Mouse (Mus musculus) cerebellum, adult 11-12 months (tissue): ENCODE results near the gene Ccnc.
"Not testable (repeated sequence)": the region's sequence is repeated elsewhere in the genome, so short reads cannot be mapped to it uniquely, and the experiment has no call there.

Source experiments
- DNase-seq: peaks from one replicate; pipeline ENCODE4 v3.0.0; 2022

The Ccnc gene

DNA sequence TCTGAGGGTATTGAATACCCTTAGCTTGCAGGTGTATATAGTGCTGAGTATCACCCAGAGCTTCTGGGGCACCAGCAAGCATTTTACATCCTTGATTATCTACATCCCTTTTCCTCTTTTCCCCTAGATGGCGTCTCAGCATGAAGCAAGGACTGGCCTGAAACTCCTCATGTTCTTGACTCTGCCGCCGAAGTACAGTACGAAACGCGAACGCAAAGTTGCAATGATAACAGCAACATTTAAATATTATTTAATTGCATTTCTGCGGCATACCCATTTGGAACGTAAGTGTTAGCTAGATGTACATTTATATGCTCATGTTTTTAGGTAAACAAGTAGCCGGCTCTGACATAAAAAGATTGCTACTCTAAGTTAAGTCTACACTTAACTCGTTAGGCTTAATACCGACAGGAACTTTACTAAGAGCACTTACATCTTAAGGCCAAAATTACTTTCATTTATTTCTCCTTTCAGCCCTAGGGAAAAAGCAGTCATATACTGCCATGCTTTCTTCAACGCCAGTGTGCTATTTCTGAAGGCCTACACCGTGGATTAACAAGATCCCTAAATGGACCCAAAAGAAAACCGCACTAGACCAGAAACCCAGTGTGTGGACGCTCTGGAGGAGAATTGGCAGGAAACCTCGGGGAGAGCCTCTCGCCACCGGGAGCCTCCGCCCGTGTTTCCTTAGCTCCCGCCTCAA, 438 bp upstream of the Ccnc start:
- DNase-seq = peak; percentile 52

DNA sequence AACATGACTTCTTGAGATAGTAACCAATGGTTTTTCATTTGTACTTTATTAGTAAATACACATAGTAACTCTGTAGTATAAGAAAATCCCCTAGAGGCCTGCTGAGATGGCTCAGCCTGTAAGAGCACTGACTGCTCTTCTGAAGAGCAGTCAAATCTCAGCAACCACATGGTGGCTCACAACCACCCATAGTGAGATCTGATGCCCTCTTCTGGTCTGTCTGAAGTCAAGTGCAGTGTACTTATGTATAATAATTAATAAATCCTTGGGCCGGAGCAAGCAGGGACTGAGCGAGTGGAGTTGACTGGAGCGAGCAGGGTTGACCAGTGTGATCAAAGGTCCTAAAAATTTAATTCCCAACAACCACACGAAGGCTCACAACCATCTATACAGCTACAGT, 11.7 kb downstream of the Ccnc start:
- DNase-seq = no peak

DNA sequence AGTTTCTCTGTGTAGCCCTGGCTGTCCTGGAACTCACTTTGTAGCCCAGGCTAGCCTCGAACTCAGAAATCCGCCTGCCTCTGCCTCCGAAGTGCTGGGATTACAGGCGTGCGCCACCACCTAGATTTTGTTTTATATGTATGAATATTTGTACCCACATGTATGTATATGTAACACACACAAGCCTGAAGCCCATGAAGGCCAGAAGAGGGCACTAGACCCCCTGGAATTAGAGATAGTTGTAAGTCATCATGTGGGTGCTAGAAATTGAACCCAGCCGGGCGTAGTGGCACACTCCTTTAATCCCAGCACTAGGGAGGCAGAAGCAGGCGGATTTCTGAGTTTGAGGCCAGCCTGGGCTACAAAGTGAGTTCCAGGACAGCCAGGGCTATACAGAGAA, 16.6 kb downstream of the Ccnc start:
- DNase-seq = not testable (repeated sequence)

DNA sequence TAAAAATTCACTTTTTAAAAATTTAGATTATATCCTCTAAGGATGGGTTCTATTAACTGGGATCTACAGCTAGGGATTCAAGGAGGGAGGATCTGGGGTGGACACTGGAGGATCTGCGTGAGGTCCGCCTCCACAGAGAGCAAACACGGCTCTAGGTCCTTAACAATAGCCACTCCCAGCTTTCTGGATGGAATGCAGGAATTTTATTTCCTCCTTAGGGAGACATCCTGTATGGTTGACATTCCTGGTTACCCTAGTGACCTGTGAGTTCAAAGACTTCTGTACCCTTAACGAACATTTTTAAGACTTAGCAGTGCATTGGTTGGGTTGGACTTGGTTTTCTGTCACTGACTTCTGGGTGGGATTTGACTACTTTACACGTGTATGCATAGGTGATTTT, 18.2 kb downstream of the Ccnc start:
- DNase-seq = no peak

DNA sequence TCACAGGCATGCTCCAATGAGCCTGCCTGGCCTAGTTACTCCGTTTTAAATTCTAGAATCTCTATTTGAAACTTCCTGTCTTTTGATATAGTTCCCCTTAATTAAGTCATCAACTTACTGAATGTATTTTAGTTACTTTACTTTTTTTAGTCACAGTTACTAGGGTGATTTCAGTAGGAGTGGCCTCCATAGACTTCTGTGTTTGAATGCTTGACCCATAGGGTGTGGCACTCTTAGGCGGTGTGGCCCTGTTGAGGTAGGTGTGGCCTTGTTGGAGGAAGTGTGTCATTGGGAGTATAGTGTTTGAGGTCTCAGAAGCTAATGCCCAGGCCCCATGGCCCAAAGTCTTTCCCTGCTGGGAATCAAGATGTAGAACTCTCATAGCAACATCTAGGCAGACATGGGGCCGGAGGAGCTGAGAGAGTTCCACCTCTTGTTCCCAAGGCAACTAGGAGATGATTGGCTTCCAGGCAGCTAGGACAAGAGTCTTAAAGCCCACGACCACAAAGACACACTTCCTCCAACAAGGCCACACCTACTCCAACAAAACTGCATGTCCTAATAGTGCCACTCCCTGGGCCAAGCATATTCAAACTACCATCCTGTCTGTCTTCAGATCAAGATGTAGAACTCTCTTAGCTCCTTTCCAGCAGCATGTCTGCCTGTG, 27.8 kb downstream of the Ccnc start:
- DNase-seq = no peak

DNA sequence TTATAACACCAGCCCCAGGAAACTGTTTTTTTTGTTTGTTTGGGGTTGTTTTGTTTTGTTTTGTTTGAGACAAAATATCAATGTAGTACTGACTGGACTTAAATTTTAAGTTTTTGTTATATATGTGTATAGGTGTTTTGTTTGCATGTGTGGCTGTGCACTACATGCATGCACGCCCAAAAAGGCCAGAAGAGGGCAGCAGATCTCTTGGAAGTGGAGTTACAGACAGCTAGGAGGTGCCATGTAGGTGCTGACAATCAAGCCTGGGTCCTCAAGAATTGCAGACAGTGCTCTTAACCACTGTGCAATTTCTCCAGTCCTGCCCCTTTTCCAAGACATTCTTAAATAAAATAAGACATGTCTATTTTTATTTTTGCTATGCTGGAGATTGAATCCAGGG, 31.4 kb downstream of the Ccnc start:
- DNase-seq = no peak

DNA sequence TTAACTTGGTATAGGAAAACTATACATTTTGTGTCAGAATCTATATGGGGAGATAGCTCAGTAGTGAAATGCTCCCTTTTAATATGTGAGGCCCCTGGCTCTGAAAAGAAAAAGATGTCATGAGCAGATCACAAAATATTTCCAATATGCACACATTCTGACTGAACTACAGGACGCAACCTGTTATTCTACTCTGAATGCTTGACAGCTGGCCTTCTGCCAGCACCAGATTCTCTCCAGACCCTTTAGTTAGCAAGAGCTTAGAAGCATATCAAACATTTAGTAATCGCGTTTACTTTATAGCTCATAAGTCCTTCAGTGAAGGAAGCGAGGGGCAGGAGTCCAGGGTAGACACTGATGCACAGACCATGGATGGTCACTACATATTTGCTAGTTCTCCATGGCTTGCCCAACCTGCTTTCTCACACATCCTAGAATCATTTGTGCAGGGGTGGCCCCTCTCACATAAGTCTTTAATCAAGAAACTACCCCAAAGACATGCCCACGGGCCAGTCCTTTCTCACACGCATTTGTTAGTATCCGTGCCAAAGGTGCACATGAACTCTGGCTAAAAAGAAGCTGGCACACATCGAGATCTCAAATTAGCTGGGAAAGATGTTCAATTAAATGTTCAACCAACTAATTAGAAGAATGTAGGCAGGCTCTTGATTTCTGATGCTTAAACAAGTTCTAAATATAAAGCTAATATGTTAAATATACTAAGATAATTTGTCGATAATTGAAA, 34.1 kb downstream of the Ccnc start:
- no peak for DNase-seq

DNA sequence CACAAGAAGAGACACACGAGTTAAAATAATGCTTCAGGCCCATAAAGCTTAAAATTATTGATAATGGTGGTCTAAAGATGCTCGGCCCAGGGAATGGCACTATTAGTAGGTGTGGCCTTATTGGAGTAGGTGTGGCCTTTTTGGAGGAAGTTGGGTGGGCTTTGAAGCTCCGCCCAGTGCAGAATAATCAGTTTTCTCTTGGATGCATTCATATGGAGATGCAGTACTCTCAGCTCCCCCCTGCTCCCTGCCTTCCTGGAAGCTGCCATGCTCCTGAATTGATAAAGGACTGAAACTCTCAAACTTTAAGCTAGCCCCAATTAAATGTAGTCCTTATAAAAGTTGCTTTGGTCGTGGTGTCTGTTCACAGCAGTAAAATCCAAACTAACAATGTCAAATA, 36.3 kb downstream of the Ccnc start:
- no peak for DNase-seq

DNA sequence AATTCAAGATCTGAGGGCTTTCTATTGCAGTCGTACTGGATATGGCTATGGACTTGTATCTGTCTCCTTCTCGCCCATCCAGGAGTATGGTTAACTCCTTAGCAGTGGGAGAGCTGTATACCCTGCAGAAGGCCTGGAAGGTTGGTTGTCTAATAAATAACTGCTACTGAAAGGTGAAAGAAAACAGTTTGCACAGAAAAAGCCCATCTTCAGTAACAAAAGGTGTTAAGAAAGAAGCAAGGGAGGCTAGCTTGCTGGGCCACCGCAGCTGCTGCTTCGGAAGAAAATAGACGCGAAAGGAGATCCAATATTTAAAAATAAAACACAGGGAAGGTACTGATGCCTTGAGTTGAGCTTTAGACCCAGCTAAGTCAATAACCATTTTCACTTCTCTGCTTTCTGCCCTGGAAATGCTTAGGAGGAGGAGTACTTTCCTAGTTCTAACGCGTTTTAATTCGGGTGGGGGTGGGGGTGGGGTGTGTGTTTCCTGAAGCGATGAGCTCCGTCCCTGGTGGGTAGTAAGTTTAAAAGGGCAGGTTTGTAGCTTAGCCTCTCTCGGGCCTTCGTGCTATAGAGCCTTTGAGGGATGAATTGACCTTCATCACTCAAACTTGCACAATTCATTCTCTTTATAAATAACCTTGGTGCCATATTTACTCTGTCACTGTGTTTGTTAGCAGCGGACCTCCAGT, 38.8 kb downstream of the Ccnc start:
- no peak for DNase-seq

DNA sequence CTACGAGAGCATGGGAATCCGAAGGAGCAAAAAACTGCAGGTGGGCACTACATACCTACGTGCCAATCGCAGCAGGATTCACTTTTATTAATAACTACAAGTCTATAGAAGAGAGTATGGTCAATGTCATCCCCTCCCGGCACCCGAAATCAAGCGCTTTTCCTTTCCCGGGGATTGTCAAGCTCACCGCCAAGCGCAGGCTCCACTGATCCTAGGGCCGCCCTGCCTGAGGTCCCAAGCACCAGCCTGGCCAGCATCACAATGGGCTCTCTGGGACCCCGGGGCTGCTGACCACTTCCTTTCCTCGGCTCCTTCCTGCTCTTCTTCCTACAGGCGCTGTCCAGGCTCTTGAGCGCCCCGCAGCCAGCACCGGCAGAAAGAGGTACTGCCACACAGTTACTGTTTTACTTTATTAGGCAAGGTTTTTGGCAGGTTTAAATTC, 39.4 kb downstream of the Ccnc start, which contains the start of the genes Usp45 and Tstd3:
Gene Usp45, plus strand, starts transcription at position 294 of the 442 bp plus-strand sequence.
Gene Tstd3, minus strand, starts transcription at position 350 of the 442 bp plus-strand sequence.
- peak; percentile 85 for DNase-seq

DNA sequence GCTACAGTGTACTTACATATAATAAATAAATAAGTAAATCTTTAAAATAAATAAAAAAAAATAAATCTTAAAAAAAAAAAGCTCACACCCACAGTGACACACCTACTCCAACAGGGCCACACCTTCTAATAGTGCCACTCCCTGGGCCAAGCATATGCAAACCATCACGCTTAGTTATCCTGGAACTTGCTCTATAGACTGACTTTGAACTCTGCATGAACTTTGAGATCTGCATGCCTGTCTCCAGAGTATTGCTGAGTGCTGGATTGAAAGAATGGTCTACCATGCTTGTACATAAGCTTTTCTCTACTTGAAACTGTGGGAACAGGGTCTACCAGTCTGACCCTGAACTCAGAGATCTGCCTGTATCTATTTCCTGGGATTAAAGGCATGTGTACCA, 43.6 kb downstream of the Ccnc start:
- no peak for DNase-seq

DNA sequence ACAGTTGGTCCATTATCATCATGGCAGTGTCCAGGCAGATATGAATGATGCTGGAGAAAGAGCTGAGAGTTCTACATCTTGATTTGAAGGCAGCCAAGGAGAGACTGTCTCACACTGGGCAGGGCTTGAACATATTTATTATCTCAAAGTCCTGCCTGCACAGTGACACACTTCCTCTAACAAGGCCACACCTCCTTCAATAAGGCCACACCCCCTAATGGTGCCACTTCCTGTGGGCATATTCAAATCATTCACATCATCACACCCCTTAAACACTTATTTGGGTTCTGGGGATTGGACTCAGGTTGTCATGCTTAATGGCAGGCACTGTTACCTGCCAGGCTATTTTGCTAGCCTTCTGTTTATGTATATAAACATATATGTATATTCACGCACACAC, 44.8 kb downstream of the Ccnc start:
- DNase-seq = no peak

DNA sequence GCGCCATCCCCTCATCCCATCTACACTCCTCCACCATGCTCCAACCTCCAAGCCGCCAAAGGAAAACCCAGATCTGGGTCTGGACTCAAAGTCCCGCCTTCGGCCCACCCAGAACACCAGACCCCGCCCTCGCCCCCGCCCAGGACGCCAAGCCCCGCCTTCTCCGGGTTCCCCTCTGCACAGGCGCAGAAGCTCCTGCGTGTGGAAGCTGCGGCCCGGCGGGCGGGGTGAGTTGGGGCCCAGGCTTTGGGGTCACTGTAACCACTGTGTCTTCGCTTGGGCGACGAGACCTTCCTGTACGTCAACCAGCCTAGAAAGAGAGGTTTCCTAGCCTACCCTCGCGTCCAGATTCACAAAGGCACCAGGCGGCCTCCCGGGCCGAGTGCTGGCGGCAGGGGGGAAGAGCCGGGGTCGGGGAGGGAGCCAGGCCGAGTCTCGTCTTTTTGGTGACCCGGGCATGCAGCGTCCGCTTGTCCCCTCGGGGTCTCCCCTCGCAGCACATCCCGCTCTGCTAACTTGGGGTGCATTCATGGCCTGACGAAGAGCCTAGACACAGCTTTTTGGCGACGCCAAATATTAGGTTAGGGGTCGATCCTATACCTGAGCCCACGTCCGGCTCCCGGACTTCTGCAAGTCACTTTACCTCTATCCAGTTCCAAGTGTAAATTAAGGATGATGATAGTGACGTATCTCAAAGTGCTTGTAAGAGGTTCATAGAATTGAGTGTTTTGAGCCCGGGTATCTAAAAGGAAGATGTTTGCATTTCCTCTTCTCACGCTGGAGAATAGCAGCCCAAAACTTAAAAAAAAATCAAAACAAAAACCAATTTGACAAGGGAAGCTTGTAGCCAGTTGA, 48.8 kb downstream of the Ccnc start:
- peak; percentile 89 for DNase-seq

DNA sequence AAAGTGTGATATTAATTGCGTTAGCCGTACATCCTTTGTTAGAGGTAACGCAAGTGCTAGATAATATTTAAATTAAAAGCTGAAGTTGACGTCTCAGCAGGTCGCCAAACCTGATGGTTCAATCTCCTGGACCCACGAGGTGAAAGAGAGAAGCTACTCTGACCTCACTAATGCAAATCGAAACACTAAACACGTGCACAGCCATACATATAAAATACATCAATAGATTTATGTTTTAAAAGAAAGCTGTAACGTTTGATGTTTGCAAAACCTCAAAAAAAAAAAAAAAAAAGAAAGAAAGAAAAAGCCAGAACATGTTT, 49.4 kb downstream of the Ccnc start:
- DNase-seq = no peak

DNA sequence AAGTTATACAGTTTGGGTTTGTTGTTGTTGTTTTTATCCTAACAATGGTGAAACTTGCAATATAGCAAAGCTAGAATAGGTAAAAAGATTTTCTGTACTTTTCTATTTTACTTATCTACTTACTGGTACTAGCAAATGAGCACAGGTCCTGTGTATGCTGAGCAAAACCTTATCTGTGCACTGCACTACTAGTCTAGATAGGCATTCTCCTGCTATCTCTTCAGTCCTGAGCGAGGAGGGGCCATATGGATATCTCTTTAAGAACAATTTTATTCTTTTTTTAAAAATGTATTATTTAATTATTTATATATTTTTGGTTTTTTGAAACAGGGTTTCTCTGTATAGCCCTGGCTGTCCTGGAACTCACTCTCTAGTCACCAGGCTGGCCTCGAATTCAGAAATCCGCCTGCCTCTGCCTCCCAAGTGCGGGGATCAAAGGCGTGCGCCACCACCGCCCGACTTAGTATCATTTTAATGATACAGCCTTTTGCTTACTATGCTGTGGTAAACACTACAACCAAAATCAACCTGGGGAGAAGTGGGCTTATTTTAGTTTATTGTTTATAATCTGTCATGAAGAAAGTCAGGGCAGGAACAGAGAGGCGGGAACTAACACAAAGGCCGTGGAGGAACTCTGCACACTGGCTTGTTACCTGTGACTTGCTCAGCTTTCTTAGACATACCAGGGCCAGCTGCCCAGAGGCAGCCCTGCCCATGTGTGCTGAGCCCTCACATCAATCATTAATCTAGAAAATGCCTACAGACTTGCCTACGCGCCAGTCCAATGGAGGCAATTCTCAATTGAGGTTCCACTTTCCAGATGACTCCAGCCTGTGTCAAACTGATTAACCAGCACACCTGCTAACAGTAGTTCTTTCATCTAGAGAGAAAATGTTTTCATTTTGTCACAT, 53.6 kb downstream of the Ccnc start:
- DNase-seq = no peak

DNA sequence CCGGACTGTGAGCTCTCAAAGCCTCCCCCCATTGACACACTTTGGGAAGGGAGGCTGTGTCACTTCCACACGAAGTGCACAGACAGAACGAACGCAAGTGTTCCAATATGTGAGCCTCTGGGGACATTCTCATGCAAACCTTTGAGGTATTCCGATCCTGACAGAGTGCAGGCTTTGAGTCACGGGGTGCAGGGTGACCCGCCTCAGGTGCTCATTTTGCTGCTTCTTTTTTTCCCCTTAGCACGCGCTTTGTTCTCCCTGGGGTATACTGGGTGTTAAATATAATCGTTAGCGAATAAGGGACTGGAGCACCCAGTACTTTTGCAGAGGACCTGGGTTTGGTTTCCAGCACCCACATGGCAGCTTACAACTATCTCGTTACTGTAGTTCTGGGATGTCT, 58.8 kb downstream of the Ccnc start:
- no peak for DNase-seq

DNA sequence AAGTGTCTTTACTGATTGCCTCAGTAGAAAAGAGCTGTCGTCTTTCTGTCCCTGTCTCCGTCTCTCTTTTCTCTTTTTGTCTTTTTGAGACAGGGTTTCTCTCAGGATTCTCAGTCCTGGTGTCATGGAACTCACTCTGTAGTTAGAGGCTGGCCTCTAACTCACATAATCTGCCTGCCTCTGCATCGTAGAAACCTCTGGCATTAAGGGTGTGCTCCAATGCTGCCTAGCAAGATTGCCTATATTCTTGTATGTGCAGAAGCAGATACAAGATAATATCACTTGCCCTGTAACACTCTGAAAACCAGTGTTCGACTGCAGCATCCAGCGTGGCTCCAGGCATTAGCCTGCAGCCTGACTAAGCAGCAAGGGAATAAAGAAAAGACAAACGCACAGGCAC, 61.4 kb downstream of the Ccnc start:
- DNase-seq = no peak

DNA sequence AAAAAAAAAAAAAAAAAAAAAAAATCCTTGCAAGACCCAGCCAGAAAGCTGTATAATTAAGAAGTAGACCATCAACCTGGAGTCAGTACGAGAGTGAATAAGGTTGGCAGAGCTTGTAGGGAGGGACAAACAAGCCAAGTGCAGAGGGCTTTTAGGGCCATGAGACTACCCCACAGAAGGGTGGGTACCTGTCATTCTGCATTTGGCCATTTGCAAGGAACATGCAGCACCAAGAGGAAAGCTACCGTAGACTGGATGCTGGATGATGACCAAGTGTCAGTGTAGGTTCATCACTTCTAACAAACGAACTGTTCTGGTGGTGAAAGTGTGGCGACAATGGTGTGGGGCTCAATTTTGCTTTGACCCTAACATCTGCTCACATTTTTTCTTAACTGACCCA, 62.3 kb downstream of the Ccnc start:
- DNase-seq = no peak

DNA sequence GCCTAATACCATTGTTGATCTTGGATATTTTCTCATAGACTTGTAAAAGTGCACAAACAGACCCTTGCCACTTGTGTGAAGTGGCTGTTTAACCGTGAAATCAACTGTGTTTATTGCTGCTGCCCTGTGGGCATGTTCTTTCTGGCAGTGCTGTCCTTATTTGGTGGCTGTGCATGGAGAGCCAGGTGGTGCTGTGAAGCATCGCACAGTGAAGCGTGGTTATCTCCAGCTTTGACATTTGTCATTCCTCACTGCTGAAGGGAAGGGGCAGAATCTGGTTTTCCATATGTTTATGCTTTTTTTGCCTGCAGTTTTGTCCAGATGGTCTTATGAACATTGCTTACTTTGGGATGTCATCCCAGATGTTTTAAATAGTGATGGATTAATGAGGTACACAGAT, 66.1 kb downstream of the Ccnc start:
- no peak for DNase-seq

DNA sequence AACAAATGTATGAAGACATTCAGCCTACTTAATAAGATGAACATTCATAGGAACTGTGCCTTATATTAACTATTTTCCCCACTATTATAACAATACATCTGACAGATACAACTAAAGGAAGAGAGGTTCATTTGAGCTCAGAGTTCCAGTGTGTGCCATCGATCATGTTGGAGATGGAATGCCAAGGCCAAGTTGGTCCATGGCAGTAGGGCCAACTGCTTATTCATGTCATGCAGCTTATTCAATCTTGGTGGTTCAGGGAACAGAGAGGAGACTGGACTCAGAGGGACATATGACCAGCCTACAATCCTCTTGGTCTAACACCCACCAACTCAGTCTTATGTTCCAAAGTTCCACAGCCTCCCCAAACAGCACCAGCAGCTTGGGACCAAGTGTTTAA, 73.5 kb downstream of the Ccnc start:
- no peak for DNase-seq

DNA sequence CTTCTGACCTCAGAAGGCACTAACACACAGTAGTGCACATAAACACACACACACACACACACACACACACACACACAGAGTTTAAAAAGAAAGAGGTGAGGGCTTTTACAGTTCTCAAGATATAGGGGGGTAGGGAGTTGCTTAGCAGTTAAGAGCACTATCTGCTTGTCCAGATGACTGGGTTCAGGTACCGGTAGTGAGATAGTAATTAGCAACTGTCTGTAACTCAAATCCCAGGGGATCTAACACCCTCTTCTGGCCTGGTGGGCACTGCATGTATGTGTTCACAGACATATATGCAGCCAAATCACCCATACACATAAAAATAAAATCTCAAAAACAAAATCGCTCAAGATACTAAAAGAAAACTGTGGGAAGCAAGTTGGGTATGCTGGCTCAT, 74.1 kb downstream of the Ccnc start:
- no peak for DNase-seq
